Mouse (Mus musculus): ENCODE results near the gene Chchd10.

The Chchd10 gene

DNA sequence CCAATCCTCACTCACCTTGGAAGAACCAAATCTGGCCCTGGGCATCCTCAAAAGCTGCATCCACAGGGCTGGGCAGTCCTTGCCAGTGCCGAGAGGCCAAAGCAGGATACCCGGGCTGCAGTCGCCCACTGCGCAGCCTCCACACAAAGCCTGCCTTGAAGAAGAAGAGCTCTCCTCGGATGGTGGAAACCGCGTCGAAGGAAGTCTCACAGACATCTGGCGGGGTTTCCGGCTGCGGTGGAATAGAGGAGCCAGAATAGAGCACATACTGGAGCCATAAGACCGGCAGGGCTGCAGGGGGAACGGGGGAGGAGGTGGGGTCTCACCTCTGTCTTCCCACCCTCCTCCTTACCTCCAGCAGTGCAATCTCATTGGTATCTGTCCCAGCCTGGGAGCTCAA is 6.5 kb upstream of the Chchd10 start:
- no peak for DNase-seq

DNA sequence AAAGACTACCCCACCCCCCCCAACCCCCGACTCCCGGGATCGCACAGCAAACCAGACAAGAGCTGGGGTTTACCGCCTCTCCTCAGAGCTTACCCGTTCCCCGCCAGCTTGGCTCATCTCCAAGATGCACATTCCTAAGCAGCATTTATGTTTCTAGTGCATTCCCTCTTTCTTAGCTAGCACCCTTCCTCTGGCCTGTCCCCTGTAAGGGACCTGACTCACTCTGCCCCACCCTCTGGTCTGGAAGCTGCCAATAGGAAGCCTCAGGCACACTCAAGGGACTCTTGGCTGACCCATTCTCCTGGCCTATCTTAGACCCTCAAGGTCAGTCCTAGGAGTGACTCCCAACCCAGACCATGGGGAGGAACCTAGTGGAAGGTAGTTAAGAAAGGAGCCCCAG is 2.6 kb upstream of the Chchd10 start:
- DNase-seq, result peak; percentile 60

DNA sequence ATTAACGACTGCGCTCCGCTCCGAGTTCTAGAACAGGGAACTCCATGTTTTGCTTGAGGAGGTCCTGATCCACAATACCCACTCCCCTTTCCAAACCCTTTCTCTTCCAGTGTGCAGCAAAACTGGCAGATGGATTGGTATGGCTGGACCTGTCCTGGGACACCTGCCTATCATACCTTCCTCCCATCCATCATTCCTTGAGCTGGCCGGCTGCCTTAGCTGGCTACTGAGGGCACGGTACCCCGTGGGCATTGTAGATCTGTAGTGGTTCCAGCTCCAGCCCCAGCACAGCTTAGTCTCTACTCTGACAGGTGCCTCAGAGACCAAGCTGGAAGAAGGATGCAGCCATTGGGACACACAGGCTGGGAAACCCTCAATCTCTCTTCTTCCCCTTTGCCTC is 1.6 kb upstream of the Chchd10 start:
- DNase-seq, result no peak

DNA sequence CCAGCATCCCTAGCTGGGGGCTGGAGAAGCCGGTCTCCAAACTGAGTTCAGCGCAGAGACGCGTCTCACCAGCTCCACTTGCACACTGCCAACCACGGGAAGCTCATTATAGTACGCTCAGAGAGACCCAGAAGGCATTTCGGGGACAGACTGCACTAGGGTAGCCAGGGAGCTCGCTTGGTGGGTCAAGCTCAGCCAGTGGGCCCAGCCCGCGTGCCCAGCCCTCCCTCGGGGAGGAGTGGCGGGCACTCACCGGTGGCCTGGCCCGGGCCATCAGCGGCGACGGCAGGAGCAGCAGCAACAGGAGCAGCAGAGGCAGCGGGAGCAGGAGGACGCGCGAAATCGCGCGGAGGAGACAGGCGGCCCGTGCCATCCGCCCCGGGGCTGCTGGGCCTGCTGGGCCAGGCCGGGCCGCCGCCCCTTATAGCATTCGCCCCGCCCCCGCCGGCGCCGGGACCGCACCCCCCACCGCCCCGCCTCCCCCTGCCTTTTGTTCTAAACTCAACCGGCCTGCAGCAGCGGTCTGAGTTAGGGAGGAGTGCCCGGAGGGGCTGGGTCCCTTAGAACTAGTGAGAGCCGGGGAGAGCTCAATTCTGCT is 750 bp upstream of the Chchd10 start:
- peak; percentile 84 for DNase-seq

- no peak for DNase-seq
These were observed 2.1 kb downstream of the Chchd10 start for GRCm38 (mm10) chr10:75934991-75935390.

- DNase-seq, result peak; percentile 94
These were observed 3.0 kb downstream of the Chchd10 start, which contains the start of gene Mmp11 for GRCm38 (mm10) chr10:75935680-75936541. Mmp11 (minus strand) TSS chr10:75936496.

GRCm38 (mm10) chr10:75936909-75937667 is 4.2 kb downstream of the Chchd10 start:
- no peak for DNase-seq

DNA sequence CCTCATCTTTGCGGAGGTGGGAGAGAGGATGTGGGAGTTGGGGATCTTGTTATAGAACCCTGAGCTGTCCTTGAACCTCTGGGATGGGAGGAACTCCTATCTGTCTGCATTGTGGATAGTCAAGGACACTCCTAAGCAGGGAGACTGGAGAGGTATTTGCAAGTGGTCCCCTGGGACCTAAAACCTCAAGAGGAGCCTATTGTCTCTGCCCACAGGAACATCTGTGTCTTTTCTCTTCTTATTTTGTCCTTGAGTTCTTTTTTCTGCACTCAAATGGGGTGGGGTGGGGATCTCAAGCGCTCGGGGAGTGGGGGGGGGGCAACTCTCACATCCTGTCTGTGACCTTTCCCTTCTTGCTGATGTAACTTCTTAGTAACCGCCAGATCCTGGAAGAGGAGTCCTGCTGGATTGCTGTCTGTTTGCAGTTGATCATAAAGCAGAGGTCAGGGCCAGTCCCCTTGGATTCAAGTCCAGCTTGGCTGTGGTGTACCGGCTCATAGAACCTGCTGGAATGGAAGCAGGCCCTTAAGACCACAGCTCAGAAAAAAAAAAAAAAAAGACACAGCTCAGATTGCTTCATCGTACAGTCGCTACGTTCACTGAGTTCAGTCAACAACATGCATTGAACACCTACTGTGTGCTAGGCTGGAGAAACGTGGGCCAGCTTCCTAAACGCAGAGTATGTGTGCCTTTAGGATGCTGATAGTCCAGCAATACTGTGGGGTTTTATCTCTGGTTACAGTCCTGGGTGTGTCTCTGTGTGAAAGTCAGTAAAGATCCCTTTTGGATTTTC is 5.1 kb downstream of the Chchd10 start:
- DNase-seq, result peak; percentile 45

DNA sequence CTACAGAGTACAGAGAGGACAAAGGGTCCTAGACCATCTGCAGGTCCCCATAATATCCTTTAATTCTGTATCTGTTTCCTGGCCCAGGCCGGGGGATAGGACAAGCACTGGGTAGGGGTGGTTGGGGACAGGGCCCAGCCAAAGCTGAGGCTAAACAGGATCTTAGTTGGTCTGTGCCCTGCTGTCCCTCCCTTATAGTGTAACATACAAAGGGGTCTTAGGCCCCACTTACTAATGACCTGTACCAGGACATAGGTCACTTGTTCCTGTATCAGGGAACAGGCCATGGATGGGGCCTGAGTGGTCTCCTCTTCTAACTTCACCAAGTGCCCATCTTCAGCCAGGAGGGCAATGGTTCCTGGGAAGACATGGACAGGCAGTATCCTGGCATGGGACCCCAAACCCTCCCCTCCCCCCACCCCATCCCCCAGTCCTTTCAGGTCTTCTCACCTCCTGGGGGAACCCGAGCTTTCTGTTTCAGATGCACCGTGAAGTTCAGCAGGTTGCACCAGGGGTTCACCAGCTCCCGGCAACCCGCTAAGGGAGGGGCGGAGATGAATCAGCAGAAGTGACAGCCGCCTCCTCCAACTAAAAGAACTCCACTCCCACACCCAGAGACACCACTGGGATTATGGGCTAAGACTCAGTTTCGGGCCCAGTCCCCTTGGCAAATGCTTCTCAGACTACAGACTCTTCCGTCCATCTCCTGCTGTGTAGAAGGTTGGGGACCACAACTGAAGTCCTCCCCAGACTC is 6.7 kb downstream of the Chchd10 start:
- DNase-seq, result no peak

DNA sequence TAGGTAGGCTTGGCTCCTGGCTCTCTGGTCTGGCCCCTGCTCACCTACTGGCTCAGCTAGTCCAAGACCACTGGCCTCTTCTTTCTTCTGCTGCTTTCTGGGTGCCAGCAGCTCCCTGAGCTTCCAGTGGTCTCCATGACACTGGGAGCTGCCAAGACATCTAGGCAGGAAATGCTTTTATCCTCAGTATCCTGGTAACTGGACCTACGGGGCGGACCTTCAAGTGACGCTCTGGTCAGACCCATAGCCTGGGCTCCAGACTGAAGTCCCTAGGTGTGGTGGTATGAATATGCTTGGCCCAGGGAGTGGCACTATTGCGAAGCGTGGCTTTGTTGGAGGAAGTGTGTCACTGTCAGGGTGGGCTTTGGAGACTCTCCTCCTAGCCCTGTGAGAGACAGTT is 7.6 kb downstream of the Chchd10 start, which contains the start of gene Gm867:
Gene Gm867 (minus strand): TSS at position 153 of the 400 bp plus-strand sequence.
- DNase-seq, result peak; percentile 35

DNA sequence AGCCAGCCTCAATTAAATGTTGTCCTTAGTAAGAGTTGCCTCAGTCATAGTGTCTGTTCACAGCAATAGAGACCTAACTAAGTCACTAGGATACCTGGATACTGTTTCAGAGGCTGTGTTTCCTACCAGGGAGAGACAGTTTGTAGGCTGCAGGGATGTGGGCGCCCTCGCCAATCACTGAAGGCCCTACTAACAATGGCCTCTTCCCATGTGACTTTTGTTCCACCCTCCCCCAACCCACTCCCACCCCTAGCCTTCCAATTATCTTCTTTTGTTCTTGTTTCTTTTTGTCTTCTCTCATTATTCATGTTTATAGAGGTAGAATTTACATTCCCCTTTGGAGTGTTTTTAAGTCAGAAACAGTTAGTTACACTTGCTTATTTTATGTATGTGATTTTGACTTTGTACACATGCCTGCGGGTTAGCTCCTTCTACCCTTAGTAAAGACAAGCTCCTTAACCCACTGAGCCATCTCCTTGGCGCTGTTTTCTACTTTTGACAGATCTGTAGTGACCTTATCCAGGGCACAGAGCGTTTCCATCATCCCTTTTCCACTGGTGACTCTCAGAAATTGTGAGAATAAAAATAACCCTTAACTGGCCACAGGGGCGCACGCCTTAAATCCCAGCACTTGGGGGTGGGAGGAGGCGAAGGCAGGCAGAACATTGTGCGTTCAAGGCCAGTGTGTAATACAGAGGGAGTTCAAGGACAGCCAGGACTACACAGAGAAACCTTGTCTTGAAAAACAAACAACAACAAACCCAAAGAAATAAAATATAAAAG is 8.3 kb downstream of the Chchd10 start:
- DNase-seq, result no peak

- DNase-seq, result no peak
These were observed 10.0 kb downstream of the Chchd10 start, which contains the start of gene Vpreb3 for GRCm38 (mm10) chr10:75942736-75943477. Vpreb3 (plus strand) TSS chr10:75943057.

GRCm38 (mm10) chr10:75944066-75944772 is 11.3 kb downstream of the Chchd10 start:
- DNase-seq, result peak; percentile 62

- DNase-seq, result no peak
These were observed 12.3 kb downstream of the Chchd10 start for GRCm38 (mm10) chr10:75945213-75945612.

- no peak for DNase-seq
These were observed 13.0 kb downstream of the Chchd10 start for GRCm38 (mm10) chr10:75945896-75946295.

- no peak for DNase-seq
These were observed 15.1 kb downstream of the Chchd10 start for GRCm38 (mm10) chr10:75948079-75948478.

- peak; percentile 33 for DNase-seq
These were observed 16.4 kb downstream of the Chchd10 start for GRCm38 (mm10) chr10:75949053-75950045.

GRCm38 (mm10) chr10:75950791-75951210 is 17.9 kb downstream of the Chchd10 start:
- DNase-seq, result peak; percentile 58

Measured in kidney, postnatal 14 days (tissue).